Mouse (Mus musculus): ENCODE measurements around the gene Ano1.

The Ano1 gene

GRCm38 (mm10) chr7:144751833-144752232, at the start of gene Ano1:
Ano1 (minus strand) TSS chr7:144751974.
- no peak for DNase-seq

GRCm38 (mm10) chr7:144798471-144798870, 46.7 kb upstream of the Ano1 start:
- peak; percentile 19 to 50 for DNase-seq

- DNase-seq: no peak
Observed at GRCm38 (mm10) chr7:144796986-144797735, 45.4 kb upstream of the Ano1 start.

GRCm38 (mm10) chr7:144795976-144796474, 44.3 kb upstream of the Ano1 start:
- peak in 1 of 2 experiments; percentile 6 for DNase-seq

- peak; percentile 64 to 80 for DNase-seq
Observed at GRCm38 (mm10) chr7:144793296-144793695, 41.5 kb upstream of the Ano1 start.

GRCm38 (mm10) chr7:144791426-144791825, 39.7 kb upstream of the Ano1 start:
- DNase-seq: no peak

- DNase-seq: peak in 1 of 2 experiments; percentile 28
Observed at GRCm38 (mm10) chr7:144789601-144790556, 38.1 kb upstream of the Ano1 start.

- peak; percentile 17 to 34 for DNase-seq
Observed at GRCm38 (mm10) chr7:144788631-144789030, 36.9 kb upstream of the Ano1 start.

- no peak for DNase-seq
Observed at GRCm38 (mm10) chr7:144787501-144787900, 35.7 kb upstream of the Ano1 start.

GRCm38 (mm10) chr7:144786571-144786970, 34.8 kb upstream of the Ano1 start:
- no peak for DNase-seq

- no peak for DNase-seq
Observed at GRCm38 (mm10) chr7:144784176-144784575, 32.4 kb upstream of the Ano1 start.

GRCm38 (mm10) chr7:144782402-144782801, 30.6 kb upstream of the Ano1 start:
- no peak for DNase-seq

- peak; percentile 19 to 57 for DNase-seq
Observed at GRCm38 (mm10) chr7:144781337-144781736, 29.6 kb upstream of the Ano1 start.

- DNase-seq: no peak
Observed at GRCm38 (mm10) chr7:144780190-144780589, 28.4 kb upstream of the Ano1 start.

- DNase-seq: no peak
Observed at GRCm38 (mm10) chr7:144779691-144780090, 27.9 kb upstream of the Ano1 start.

GRCm38 (mm10) chr7:144777805-144778204, 26.0 kb upstream of the Ano1 start:
- DNase-seq: no peak

- peak; percentile 81 to 94 for DNase-seq
Observed at GRCm38 (mm10) chr7:144775804-144776447, 24.2 kb upstream of the Ano1 start.

- no peak for DNase-seq
Observed at GRCm38 (mm10) chr7:144775214-144775613, 23.4 kb upstream of the Ano1 start.

GRCm38 (mm10) chr7:144774283-144774682, 22.5 kb upstream of the Ano1 start:
- no peak for DNase-seq

- peak in 1 of 2 experiments; percentile 19 for DNase-seq
Observed at GRCm38 (mm10) chr7:144770116-144770515, 18.3 kb upstream of the Ano1 start.

GRCm38 (mm10) chr7:144769434-144770080, 17.8 kb upstream of the Ano1 start:
- no peak for DNase-seq

- DNase-seq: no peak
Observed at GRCm38 (mm10) chr7:144768845-144769244, 17.1 kb upstream of the Ano1 start.

All from kidney, postnatal 36 days (tissue).